Mouse (Mus musculus): ENCODE measurements around the gene Tex14.

DNA sequence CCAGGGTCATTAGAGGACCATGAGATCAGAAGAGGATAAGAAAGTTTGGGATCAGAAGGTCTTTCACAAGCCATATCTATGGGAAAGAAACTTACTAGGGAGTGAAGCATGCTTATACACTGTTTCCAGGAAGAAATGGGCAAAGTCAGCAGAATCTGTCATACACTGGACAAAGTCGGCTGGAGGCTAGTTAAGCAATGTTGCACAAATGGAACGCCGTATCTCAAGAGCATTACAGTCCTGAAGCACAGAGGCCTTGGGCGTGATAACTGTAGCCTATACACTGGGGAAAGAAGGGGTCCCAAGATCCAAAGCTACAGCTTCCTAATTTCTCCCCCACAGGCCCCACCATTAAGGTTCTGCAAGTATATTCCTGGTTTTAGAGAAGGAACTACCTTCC lies 51.1 kb downstream of the Tex14 start:
- TF ChIP-seq EP300 (IDR thresholded peaks at IDR 0.05; ENCODE audit: insufficient read depth, low read depth, low read length): no peak
- no peak for TF ChIP-seq CTCF (IDR thresholded peaks at IDR 0.05)
- TF ChIP-seq POLR2A (IDR thresholded peaks at IDR 0.05; ENCODE audit: insufficient read depth, low read depth, low read length): no peak

Measured in heart, adult 2 months (tissue).